Mouse (Mus musculus): ENCODE measurements around the gene Wdr5b. TPM values are rescaled to one million over a fixed set of nuclear protein-coding genes. Genes with fewer than 3 reads are reported as not detected.
"Not testable (repeated sequence)": the region's sequence is repeated elsewhere in the genome, so short reads cannot be mapped to it uniquely, and the experiment has no call there.

The Wdr5b gene
- total RNA-seq (2021), result 1 to 10 TPM; 2.6 to 3.0 TPM
- long read RNA-seq, experiment 1, transcript Wdr5b-201 (1 exons, 2,739 nt), result major isoform, 5 of 5 reads
- long read RNA-seq, experiment 1, partial matches to known transcripts, result 0 of 5 reads
- long read RNA-seq, experiment 1, other reads (novel, unspliced or antisense), result 0 of 5 reads
- long read RNA-seq, experiment 2, partial matches to known transcripts, result 0 of 4 reads
- long read RNA-seq, experiment 2, other reads (novel, unspliced or antisense), result 0 of 4 reads

DNA sequence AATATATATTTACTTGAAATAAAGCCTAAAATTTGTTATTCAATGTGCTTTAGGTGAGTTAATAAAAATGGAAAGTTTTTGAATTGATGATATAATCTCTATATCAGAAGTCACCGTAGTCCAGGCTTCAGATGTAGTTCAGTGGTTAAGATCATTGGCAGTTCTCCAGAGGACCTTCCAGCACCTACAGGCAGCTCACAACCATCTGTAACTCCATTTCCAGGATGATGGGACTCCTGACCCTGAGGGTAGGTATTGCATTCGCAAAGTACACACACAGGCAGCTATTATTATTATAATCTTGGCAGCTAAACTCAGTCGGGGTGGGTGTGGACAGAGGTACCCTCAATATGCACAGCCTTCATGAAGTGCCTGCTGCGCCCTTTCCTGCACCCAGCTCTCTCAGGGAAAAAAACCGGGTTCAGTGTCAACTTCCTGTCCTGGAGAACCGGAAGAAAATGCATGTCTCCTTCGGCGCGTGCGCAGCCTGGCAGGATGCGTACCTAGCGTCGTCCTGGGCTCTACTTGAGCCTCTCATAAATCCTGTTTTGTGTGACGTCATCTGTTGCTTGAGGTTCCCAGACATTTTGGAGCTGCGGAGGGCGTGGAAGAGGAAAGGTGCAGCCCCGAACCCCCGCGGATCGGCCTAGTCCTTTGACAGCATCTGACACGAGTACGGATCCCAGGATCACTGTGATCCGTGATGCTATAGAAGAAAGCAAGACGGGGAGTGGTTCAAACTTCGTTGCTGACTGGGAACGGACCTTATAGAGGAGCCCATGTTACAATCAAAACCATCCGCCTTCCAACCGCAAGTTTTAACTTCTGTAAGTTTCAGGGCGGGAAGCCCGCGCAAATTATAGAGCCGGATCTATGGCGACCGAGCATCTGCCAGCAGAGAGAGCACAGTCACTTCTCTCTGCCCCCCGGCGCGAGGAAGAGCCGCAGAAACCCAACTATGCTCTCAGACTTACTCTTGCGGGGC lies at the start of gene Wdr5b:
Wdr5b (plus strand) TSS at position 551 of the 985 bp plus-strand sequence.
- DNase-seq, result peak; percentile 94 to 97

DNA sequence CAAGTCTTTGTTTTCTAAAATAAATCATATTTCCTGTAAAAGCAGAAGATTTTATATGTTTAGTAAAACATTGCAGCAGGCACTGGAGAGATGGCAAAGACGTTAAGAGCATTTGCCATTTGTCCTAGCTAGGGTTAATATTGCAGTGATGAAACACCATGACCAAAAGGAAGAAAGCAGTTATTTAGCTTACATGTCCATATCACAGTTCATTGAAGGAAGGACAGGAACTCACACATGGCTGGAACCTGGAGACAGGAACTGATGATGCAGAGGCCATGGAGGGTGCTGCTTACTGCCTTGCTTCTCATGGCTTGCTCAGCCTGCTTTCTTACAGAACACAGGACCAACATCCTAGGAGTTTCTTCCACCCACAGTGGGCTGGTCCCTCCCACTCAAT lies 48.6 kb upstream of the Wdr5b start:
- DNase-seq, result no peak

DNA sequence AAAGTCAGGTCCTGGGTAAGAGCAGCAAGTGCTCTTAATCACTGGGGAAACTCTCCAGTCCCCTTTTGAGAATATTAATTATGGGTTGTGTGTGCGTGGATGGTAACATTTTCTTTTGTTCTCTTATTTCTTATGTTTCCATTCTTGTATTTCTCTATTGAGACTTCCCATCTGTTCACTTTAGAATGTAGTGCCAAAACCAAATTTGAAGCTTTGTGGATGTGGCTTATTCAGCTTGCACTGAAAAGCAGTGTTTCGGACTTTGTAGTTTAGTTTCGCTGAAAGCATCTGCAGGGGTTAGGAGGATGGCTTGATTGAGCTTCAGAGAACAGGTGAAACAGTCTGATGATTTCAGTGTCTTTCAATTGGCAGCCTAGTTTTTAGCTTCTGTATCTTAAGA lies 47.7 kb upstream of the Wdr5b start:
- DNase-seq, result no peak

DNA sequence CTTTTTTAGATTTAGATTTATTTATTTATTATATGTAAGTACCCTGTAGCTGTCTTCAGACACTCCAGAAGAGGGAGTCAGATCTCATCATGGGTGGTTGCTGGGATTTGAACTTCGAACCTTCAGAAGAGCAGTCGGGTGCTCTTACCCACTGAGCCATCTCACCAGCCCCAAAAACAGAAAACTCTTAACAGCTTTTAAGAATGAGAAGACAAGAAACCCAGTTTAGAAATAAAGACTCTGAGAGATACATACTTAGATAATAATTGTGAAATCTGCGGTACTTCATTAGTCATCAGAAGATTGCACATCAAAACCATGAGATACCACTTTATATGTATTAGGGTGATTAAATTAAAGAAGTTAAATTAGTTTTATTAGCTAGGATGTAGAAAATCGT lies 42.1 kb upstream of the Wdr5b start:
- not testable (repeated sequence) for DNase-seq

DNA sequence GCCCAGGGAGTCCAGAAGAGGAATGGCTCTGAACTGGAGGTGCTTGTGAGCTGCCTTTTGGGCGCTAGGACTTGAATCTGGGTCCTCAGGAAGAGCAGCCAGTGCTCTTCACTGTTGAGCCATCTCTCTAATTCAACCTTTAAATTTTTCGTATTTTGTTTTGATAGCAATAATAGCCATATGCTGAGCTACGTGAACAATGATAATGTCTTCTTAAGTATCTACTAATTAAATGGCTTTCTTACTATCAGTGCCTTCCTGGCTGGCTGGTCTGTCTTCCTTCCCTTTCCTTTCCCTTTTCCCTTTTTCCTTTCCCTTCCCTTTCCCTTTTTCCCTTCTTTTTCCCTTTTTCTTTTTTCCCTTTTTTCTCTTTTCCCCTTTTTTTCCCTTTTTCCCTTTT lies 32.6 kb upstream of the Wdr5b start:
- no peak for DNase-seq

DNA sequence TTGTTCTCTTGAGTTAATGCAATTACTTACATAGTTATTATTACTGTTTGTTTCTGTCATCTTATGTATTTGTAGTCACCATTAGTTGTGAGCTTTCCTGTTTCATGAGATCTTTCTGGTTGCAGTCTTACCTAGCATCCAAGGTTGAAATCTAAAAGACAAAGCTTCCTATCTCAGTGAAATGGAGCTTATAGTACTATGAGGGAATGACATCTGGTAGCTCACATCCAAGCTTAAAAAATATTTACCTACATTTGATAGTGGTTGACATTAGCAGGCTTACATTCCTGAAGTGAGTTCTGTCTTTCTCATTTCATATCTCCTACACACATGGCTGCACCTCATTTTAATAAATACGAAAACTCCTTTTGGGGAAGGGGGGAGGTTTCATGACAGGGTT lies 24.7 kb upstream of the Wdr5b start:
- DNase-seq, result no peak

DNA sequence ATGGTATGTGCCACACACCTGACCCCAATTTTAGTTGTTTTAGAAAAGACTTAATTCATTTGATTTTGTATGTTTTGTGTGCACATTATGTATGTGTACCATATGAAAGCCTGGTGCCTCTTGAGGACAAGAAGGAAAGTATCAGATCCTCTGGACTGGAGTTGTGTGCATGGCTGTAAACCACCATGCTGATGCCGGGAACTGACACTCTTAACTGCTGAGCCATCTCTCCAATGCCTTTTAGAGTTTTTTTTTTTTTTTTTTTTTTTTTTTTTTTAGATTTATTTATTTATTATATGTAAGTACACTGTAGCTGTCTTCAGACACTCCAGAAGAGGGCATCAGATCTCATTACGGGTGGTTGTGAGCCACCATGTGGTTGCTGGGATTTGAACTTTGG lies 12.9 kb upstream of the Wdr5b start:
- not testable (repeated sequence) for DNase-seq

DNA sequence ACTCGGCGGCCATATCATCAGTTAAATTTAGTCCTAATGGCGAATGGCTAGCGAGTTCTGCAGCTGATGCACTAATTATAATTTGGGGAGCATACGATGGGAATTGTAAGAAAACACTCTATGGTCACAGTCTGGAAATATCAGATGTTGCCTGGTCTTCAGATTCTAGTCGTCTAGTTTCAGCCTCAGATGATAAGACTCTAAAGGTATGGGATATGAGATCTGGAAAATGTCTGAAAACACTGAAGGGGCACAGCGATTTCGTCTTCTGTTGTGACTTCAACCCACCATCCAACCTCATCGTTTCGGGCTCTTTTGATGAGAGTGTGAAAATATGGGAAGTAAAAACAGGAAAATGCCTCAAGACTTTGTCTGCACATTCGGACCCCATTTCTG lies 633 bp downstream of the Wdr5b start:
- DNase-seq, result no peak

DNA sequence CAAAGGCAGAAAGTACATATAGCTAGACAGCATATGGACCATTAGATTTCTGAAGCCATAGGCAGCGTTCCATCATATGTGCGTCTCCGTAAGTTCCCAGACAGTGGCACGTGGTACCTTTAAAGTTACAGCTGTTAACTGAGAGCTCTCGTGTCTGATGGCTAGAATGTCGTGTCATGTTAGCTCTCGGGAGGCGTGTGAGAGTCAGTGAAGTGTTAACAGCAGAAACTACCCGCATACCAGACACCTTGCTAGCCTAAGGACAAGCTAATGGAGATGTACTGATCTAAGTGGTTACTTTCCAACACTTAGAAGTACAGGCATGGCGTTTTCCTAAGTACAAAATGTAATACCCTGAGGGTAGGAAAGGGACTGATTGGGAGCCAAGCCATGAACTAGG lies 2.1 kb downstream of the Wdr5b start:
- no peak for DNase-seq

DNA sequence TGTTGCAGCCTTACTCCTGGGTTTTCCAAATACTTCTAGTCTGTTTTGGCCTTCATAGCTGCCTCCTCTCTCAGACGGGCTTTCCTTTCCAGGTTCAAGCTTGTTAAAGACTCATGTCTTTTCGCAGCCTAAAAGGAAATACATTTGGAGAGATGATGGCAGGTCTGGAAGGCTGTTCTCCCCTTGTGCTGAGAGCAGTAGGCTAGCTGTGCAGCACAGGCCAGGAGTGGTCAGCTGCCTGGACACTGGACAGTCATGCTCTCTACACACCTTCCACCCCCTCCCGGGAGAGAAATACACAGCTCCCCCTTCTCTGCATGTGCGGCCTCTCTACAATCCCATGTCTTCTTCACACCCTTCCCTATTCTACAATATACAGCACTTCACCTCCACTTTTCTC lies 3.0 kb downstream of the Wdr5b start:
- DNase-seq, result no peak

DNA sequence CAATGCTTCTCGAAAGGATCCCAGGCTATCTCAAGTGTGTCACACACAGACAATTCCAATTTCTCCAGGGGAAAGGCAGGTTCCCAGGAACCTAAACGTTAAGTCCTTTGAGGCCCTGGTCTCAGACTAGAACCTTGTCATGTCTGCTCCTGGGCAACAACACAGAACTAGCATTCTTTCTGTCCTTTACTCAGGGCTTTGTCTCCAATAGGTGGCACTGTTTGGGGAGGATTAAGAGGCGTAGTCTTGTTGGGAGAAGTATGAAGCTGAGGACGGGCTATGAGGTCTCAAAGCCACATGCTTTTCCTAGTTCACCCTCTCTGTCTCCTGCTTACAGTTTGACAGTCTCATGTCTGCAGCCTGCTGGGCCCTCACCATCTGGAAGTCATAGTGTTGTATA lies 6.5 kb downstream of the Wdr5b start:
- no peak for DNase-seq

DNA sequence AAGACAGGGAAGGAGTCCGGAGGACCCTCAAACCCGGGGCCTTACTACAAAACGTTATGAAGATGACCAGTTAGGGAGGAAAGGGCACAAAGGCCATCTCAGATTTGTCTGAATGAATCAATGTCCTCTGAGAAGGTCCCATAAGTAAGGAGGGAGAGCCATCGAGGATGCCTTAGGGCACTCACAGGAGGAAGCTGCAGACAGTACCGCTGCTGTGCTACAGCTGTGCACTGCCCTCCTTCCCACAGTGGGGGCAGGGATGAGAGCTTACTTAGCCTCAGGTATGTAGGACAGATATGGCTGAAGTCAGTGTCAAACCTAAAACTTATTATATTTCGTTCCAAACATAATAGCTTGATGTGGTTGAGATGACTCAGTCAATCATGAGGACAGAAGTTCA lies 10.5 kb downstream of the Wdr5b start:
- no peak for DNase-seq

DNA sequence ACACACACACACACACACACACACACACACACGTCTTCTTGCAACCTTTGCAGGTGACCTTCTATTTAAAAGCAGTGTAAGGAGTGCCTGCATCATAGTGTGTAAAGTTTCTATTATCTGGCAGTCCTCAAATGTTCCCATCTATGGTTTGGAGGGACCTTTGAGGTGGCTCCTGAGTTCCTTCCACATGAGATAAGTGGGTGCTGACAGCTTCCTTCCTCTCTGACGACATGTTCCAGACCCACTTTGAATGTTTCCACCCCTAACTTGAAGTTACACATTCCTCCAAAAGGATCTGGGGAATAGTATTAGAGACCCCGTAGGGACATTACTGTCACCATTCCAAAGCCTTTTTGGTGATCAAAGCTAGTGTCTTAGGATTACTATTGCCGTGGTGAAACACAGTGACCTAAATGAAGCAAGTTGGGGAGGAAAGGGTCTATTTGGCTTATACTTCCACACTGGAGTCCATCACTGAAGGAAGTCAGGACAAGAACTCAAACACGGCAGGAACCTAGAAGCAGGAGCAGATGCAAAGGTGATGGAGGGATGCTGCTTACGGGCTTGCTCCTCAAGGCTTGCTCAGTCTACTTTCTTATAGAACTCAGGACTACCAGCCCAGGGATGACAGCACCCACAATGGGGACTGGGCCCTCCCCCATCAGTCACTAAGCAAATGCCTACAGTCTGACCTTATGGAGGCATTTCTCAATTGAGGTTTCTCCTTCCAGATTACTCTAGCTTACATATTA lies 12.7 kb downstream of the Wdr5b start:
- peak; percentile 50 to 72 for DNase-seq

DNA sequence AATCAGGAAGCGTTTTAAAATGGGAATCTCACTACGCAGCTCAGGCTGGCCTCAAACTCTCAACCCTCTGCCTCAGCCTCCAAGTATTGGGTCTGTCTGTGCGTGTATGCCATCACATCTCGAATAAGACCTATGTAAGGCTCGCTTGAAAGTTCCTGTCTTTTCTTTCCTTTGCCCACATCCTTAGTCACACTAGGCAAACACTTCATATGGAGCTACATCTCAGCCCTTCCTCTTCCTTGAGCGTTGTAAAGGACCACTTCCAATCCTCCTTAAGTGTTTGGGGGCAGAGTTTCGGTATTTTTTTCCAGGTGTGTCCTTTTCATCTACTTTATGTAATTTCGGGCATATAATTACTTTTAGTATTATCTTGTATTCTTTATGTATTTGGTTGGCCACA lies 13.9 kb downstream of the Wdr5b start:
- DNase-seq, result no peak

DNA sequence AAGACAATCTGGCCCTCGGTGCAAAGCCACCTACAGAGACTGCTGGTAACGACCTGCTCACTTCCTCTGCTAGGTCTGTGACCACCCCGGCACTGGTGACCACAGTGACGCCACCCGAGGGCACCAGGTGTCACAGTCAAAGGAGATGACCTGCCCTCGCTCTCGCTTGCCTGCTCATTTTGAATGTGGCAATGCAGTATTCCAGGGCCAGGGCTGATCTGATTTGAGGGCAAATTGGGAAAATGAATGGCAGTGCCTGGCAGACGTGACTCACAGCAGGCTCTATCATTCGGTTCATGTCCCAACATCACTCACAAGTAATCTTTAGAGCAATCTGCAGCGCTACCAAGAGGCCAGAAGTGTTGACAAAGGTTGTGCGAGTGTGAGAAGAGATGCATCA lies 15.4 kb downstream of the Wdr5b start:
- DNase-seq, result no peak

DNA sequence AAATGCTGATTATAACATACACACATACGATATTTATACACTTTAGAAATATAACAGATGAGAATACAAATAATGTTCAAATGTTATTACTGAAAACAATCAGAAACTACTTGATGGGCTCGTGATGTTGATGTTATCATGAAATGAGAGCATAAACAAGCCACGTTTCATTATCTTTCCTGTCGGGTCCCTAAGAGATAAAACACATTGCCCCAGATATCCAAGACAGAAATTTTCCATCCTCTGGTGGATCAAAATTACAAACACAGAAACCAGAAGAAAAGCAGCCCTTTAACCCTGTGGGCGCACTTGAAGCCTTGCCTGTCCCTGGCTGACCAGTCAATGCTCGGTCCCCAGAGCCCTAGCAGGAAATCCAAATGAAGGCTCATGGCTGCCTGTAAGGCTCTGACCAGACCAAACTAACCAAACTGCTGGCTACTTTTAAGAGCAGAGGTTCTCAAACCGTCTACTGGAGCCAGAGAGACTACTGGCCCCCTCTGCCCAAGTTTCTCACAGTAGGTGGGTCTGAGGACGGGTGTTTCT lies 17.0 kb downstream of the Wdr5b start:
- DNase-seq, result peak in 1 of 2 experiments; percentile 57

DNA sequence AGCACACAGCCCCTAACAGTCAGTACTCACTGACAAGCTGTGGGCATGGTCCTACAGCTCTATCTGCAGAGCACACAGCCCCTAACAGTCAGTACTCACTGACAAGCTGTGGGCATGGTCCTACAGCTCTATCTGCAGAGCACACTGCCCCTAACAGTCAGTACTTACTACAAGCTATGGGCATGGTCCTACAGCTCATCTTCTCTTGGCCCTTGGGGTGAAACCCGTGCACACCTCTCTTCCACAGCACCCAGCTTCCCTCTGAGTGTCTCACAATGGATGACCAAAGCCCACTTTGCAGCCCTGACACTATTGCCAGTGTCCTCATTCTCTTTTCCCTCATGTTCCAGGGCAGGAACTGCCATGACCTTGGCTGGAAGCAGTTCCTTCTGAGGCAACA lies 21.5 kb downstream of the Wdr5b start:
- DNase-seq, result not testable (repeated sequence)

DNA sequence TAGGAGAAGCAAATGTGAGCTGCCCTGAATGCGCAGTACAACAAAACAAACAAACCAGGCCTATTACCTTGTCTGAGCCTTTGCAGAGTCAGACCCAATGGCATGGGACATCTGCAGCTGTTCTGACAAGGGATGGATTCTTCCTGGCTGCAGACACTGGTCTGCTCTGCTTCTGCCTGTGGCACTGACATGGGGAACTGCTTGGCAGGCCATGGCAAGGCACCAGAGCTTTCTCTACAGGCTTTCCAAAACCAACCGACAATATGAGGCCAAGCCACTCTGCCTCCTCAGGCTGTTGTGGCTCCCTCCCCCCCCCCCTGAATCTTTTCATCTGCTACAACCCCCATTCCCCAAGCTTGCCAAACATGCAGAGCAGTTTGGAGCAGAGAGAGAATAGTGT lies 22.3 kb downstream of the Wdr5b start:
- DNase-seq, result no peak

DNA sequence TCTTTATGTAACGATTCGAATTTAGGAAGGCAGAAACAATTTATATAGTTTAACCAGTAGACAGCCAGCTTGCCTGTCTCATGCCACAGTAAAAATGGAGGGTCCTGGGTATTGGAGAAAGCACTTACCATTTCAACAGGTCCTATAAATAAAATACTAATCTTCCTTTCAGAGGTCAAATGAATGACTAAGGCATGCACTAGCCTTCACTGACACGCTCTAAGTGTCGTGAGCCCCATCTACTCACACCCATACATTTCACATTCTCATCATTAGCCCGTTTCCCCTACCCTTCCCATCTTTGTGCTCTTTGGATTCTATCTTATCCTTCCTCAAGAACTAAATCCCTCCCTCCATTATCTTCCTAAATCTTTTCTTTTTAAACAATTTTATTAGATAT lies 23.9 kb downstream of the Wdr5b start:
- DNase-seq, result no peak

DNA sequence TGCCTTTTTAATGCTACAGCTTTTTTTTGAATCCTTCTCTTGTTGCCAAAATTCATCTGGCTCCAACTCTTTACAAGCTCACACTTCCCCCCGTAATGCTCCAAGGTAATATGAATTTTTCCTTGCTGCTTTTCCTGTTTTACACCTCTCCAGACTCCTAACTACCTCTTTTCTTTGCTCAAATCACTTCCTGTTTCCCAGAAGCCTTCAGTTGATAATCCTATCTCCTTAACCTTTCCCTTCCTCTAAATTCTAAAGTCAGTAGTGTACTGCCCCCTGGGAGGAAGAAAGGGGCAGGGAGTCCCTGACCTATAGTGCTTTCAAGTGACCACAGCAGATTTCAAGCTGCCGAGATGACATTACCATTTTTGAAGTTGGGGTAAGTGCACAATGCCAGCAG lies 26.7 kb downstream of the Wdr5b start:
- peak in 1 of 2 experiments; percentile 18 for DNase-seq

DNA sequence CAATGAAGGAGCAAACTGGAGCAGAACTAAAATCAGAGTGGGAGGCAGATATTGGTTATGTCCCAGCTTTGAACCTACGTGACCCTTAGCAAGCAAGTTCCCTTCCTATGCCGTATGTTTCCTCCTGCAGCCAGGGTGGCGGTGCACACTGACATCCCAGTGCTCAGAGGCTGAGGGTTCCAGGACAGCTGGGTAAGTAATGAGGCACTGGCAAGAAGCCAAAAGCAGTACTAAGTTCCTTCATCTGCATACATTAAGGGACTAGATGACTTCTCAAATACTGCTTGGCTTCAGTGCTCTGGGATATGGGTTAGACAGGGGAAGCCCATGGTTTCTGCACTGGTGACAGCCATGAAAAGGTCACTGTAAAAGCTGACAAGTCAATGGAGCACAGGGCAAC lies 27.4 kb downstream of the Wdr5b start:
- DNase-seq, result no peak

DNA sequence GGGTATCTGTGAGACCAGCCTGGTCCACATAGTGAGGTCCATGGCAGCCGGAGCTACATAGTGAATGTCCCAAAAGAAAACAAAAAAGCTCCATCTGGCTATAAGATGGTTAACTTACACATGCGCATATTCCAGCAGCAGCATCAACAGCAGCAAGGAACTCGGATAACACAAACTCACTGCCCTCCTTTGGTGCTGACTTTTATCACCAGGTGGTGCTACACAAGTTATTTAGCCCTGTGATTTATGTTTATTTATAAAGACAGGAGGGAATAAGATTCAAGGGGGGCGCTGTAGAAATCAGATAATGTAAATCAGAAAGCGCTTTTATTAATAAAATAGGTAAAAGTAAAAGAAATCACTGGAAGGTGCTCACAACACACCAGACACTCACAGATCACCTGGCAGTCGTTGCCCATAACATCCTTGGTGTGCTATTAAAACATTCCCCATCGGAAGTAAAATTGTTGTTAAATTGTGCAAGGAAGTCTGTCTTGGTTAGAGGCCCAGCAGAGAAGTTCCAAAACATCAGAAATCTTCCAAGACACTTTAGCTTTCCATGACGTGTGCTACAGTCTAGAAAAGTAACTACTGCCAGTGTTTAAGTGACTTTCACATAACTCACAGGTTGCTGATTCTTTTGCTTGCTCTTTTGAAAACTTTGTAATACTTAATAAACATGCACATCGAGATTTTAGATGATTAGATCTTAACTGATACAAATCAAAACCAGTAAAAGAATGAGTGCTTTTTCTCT lies 29.0 kb downstream of the Wdr5b start:
- no peak for DNase-seq

Measured in heart, adult 18-20 months (tissue).